Mouse (Mus musculus) liver, embryonic 11.5 days (tissue): ENCODE results near the gene Slc9c1. TPM values are rescaled to one million over a fixed set of nuclear protein-coding genes. Genes with fewer than 3 reads are reported as not detected.

Source experiments
- ATAC-seq: fragments of 200-750 bp; cut with Nextera tagmentation; replicated peaks from 2 replicates; pipeline ENCODE4 v1.8.0; 2017; ENCODE audit warnings: moderate number of reproducible peaks, mild to moderate bottlenecking, moderate TSS enrichment, moderate library complexity; ENCODE audit not compliant: low FRiP score
- DNase-seq: peaks from one replicate; pipeline ENCODE4 v3.0.0-alpha.2; 2017; ENCODE audit warnings: low spot score
- H3K27ac ChIP-seq: fragments of 300-500 bp; sonication (generic); 2 replicates; pipeline ENCODE4 v1.5.1; 2014; ENCODE audit warnings: mild to moderate bottlenecking, low read depth, low read length, control low read depth
- H3K27me3 ChIP-seq: fragments of 300-500 bp; sonication (generic); replicated peaks from 2 replicates; pipeline ENCODE4 v1.6.1; 2014; ENCODE audit warnings: low read length, mixed read lengths; ENCODE audit not compliant: control insufficient read depth, insufficient read depth
- H3K36me3 ChIP-seq: fragments of 300-500 bp; sonication (generic); 2 replicates; pipeline ENCODE4 v1.6.1; 2014; ENCODE audit warnings: mild to moderate bottlenecking, low read length, moderate library complexity, mixed read lengths; ENCODE audit not compliant: control insufficient read depth, insufficient read depth
- H3K4me1 ChIP-seq: fragments of 300-500 bp; sonication (generic); replicated peaks from 2 replicates; pipeline ENCODE4 v1.6.1; 2014; ENCODE audit warnings: low read length, mixed read lengths; ENCODE audit not compliant: control insufficient read depth, insufficient read depth
- H3K4me2 ChIP-seq: fragments of 300-500 bp; sonication (generic); 2 replicates; pipeline ENCODE4 v1.6.1; 2014; ENCODE audit warnings: mild to moderate bottlenecking, control low read depth, moderate library complexity
- H3K4me3 ChIP-seq: fragments of 300-500 bp; sonication (generic); 2 replicates; pipeline ENCODE4 v1.5.1; 2014; ENCODE audit warnings: low read depth, low read length, control low read depth
- H3K9ac ChIP-seq: fragments of 300-500 bp; sonication (generic); 2 replicates; pipeline ENCODE4 v1.6.1; 2014; ENCODE audit warnings: low read depth, low read length, control low read depth
- H3K9me3 ChIP-seq: fragments of 300-500 bp; sonication (generic); 2 replicates; pipeline ENCODE4 v1.6.1; 2016; ENCODE audit warnings: low read length, inconsistent platforms, mixed read lengths; ENCODE audit not compliant: control insufficient read depth
- WGBS: fragments of 180-500 bp; shearing (Covaris S2); extraction: QIAGEN DNeasy Blood & Tissue Kit; methylation state at CpG from one replicate; pipeline ENCODE4 v1.1.7; 2014; 5-methylcytosine and 5-hydroxymethylcytosine counted together
- polyA plus RNA-seq: library from polyadenylated mRNA; unstranded; fragments of >200 nt; fragmentation: Nextera tagmentation; extraction: Ambion mirVana; gene quantifications from 2 replicates; pipeline ENCODE4 v1.2.1, GENCODE M21; 2014

The Slc9c1 gene
- polyA plus RNA-seq, 1 experiment from 2014 or later: not detected

- Histone ChIP-seq H3K4me2 (no peak within 1 kb of the TSS), H3K9me3 (no peaks in the 10 kb centered on the region), H3K36me3 (no peaks in the 10 kb centered on the region), H3K27ac (no peak within 1 kb of the TSS), H3K4me1 (peaks cover 3% of the 10 kb centered on the region; the same call in 1 of the 2 replicates), H3K27me3 (no peaks in the 10 kb centered on the region), H3K4me3 (no peak within 1 kb of the TSS), H3K9ac (no peak within 1 kb of the TSS)
- WGBS: 46% methylated on average over 4 of the region's 4 CpGs
- ATAC-seq (no peak), DNase-seq (no peak)
These were observed 75.2 kb downstream of the Slc9c1 start, which contains the start of gene Gcsam for GRCm38 (mm10) chr16:45610267-45610666. Gene Gcsam (plus strand): TSS chr16:45610380.

GRCm38 (mm10) chr16:45613247-45613646 lies 78.1 kb downstream of the Slc9c1 start:
- Histone ChIP-seq H3K9me3 (no peaks in the 10 kb centered on the region), H3K4me1 (peaks cover 3% of the 10 kb centered on the region; the same call in 1 of the 2 replicates), H3K4me3 (no peak overlapping the region), H3K27ac (no peak overlapping the region), H3K36me3 (no peaks in the 10 kb centered on the region), H3K9ac (no peak overlapping the region), H3K4me2 (no peak overlapping the region), H3K27me3 (no peaks in the 10 kb centered on the region)
- no peak for ATAC-seq
- no peak for DNase-seq
- WGBS: 84% methylated on average over 2 of the region's 2 CpGs

GRCm38 (mm10) chr16:45615944-45616343 lies 80.8 kb downstream of the Slc9c1 start:
- Histone ChIP-seq H3K4me1 (peaks cover 13% of the 10 kb centered on the region; the same call in 1 of the 2 replicates), H3K27me3 (no peaks in the 10 kb centered on the region), H3K4me2 (no peak overlapping the region), H3K9ac (no peak overlapping the region), H3K36me3 (no peaks in the 10 kb centered on the region), H3K4me3 (no peak overlapping the region), H3K27ac (no peak overlapping the region), H3K9me3 (no peaks in the 10 kb centered on the region)
- DNase-seq (no peak), ATAC-seq (no peak)
- 78% methylated on average over 1 of the region's 1 CpGs for WGBS

GRCm38 (mm10) chr16:45619751-45620375 lies 84.8 kb downstream of the Slc9c1 start:
- no peak overlapping the region; the same call in 1 of the 2 replicates for H3K27ac ChIP-seq
- no peak overlapping the region for H3K9ac ChIP-seq
- 45% methylated on average over 8 of the region's 8 CpGs for WGBS
- ATAC-seq (peak; percentile 80), DNase-seq (no peak)
- H3K36me3 ChIP-seq: no peaks in the 10 kb centered on the region
- H3K4me2 ChIP-seq: peak overlapping the region; percentile 29; the same call in 1 of the 2 replicates
- no peaks in the 10 kb centered on the region for H3K9me3 ChIP-seq
- no peaks in the 10 kb centered on the region for H3K27me3 ChIP-seq
- no peak overlapping the region for H3K4me3 ChIP-seq
- H3K4me1 ChIP-seq: peaks cover 27% of the 10 kb centered on the region

- DNase-seq: no peak
- Histone ChIP-seq H3K36me3 (no peaks in the 10 kb centered on the region), H3K27ac (peak overlapping the region; percentile 38; the same call in 1 of the 2 replicates), H3K9me3 (no peaks in the 10 kb centered on the region), H3K9ac (no peak overlapping the region), H3K4me2 (no peak overlapping the region), H3K4me3 (no peak overlapping the region), H3K4me1 (peaks cover 30% of the 10 kb centered on the region), H3K27me3 (no peaks in the 10 kb centered on the region)
- no peak for ATAC-seq
- WGBS: 41% methylated on average over 4 of the region's 4 CpGs
These were observed 88.1 kb downstream of the Slc9c1 start for GRCm38 (mm10) chr16:45623230-45623629.

- Histone ChIP-seq H3K4me1 (peaks cover 27% of the 10 kb centered on the region), H3K4me2 (no peak overlapping the region), H3K4me3 (no peak overlapping the region), H3K27ac (no peak overlapping the region; the same call in 1 of the 2 replicates), H3K9me3 (no peaks in the 10 kb centered on the region), H3K27me3 (no peaks in the 10 kb centered on the region), H3K9ac (no peak overlapping the region), H3K36me3 (no peaks in the 10 kb centered on the region)
- ATAC-seq (peak; percentile 37; the same call in 1 of the 2 replicates), DNase-seq (no peak)
- WGBS: 39% methylated on average over 2 of the region's 2 CpGs
These were observed 89.7 kb downstream of the Slc9c1 start for GRCm38 (mm10) chr16:45624791-45625190.

GRCm38 (mm10) chr16:45625342-45625741 lies 90.2 kb downstream of the Slc9c1 start:
- no peak for DNase-seq
- H3K4me2 ChIP-seq: no peak overlapping the region
- no peaks in the 10 kb centered on the region for H3K27me3 ChIP-seq
- H3K9me3 ChIP-seq: no peaks in the 10 kb centered on the region
- H3K27ac ChIP-seq: no peak overlapping the region; the same call in 1 of the 2 replicates
- no peak for ATAC-seq
- 62% methylated on average over 2 of the region's 2 CpGs for WGBS
- H3K4me1 ChIP-seq: peaks cover 21% of the 10 kb centered on the region
- no peak overlapping the region for H3K4me3 ChIP-seq
- H3K36me3 ChIP-seq: no peaks in the 10 kb centered on the region
- no peak overlapping the region for H3K9ac ChIP-seq

- Histone ChIP-seq H3K9me3 (no peaks in the 10 kb centered on the region), H3K4me2 (no peak overlapping the region), H3K4me1 (0 out of 2 replicates have a peak, but pooled peaks cover 3% of the 10 kb centered on the region), H3K27me3 (no peaks in the 10 kb centered on the region), H3K4me3 (no peak overlapping the region), H3K9ac (no peak overlapping the region), H3K27ac (no peak overlapping the region), H3K36me3 (no peaks in the 10 kb centered on the region)
- WGBS: 74% methylated on average over 8 of the region's 8 CpGs
- ATAC-seq (no peak), DNase-seq (no peak)
These were observed 94.5 kb downstream of the Slc9c1 start for GRCm38 (mm10) chr16:45629497-45630105.
